Comparison of ENCODE assay signal across 15 mouse cellular contexts in genomic region chr10:43609507-43609906, GRCm38 (mm10). TPM values are rescaled to one million over a fixed set of nuclear protein-coding genes. Genes with fewer than 3 reads are reported as not detected.
DNase-seq lines count a peak whose midpoint lies in the region; ATAC-seq lines count a peak whose summit lies in the region.
"Had no signal": no experiment of that assay in that cellular context is flagged by ENCODE, and none has a peak within 500 bp of the region (broad histone marks: within the 10 kb centered on the region; RNA-seq: fewer than 3 reads in every experiment).

No protein-coding gene starts in this region.

- H3K36me3 ChIP-seq in liver, embryonic 16.5 days (ENCODE audit: control insufficient read depth, insufficient read depth), result peaks cover 5% of the 10 kb centered on the region
- no peaks in the 10 kb centered on the region for H3K36me3 ChIP-seq in embryonic facial prominence, embryonic 10.5 days (replicated peaks)

- no peak overlapping the region for H3K4me3 ChIP-seq in liver, embryonic 16.5 days (ENCODE audit: low read depth, low read length)
- H3K4me3 ChIP-seq in embryonic facial prominence, embryonic 10.5 days, result no peak overlapping the region
- H3K4me3 ChIP-seq: forebrain, embryonic 13.5 days had no signal

- H3K4me1 ChIP-seq in liver, embryonic 16.5 days (ENCODE audit: control insufficient read depth, low read depth, low read length), result peaks cover 70% of the 10 kb centered on the region
- no peaks in the 10 kb centered on the region for H3K4me1 ChIP-seq in embryonic facial prominence, embryonic 10.5 days
- H3K4me1 ChIP-seq: forebrain, embryonic 13.5 days had no signal

- peak overlapping the region; percentile 98 for H3K27ac ChIP-seq in liver, embryonic 16.5 days (ENCODE audit: low read length)
- no peak overlapping the region for H3K27ac ChIP-seq in embryonic facial prominence, embryonic 10.5 days (replicated peaks)
- H3K27ac ChIP-seq: forebrain, embryonic 13.5 days; macrophage had no signal

- H3K4me2 ChIP-seq in liver, embryonic 16.5 days (ENCODE audit: low read depth, low read length), result peak overlapping the region; percentile 52
- H3K4me2 ChIP-seq: forebrain, embryonic 13.5 days had no signal

- H3K9ac ChIP-seq in liver, embryonic 16.5 days (ENCODE audit: low read depth, low read length), result peak overlapping the region; percentile 43
- H3K9ac ChIP-seq: forebrain, embryonic 13.5 days had no signal

- no peaks in the 10 kb centered on the region for H3K9me3 ChIP-seq in liver, embryonic 16.5 days (replicated peaks; ENCODE audit: control insufficient read depth, low read length)
- no peaks in the 10 kb centered on the region for H3K9me3 ChIP-seq in embryonic facial prominence, embryonic 10.5 days
- H3K9me3 ChIP-seq: forebrain, embryonic 13.5 days had no signal

- ATAC-seq in erythroblast, adult 5-6 weeks (replicated peaks; ENCODE audit: low FRiP score, poor library complexity, severe bottlenecking), result peak; percentile 87
- peak; percentile 96 for ATAC-seq in liver, embryonic 16.5 days (ENCODE audit: low read depth)
- ATAC-seq: forebrain, embryonic 13.5 days had no signal

- H3K27me3 ChIP-seq in liver, embryonic 16.5 days (ENCODE audit: control insufficient read depth, insufficient read depth, low read depth, low read length), result no peaks in the 10 kb centered on the region
- no peaks in the 10 kb centered on the region for H3K27me3 ChIP-seq in embryonic facial prominence, embryonic 10.5 days (replicated peaks; ENCODE audit: low read depth, poor library complexity, severe bottlenecking)
- H3K27me3 ChIP-seq: forebrain, embryonic 13.5 days had no signal

- peak; percentile 59 for DNase-seq in spleen, adult 12 weeks (ENCODE audit: low spot score)
- no peak for DNase-seq in spleen, adult 18-20 months
- peak; percentile 25 for DNase-seq in yolk sac, embryonic 10.5 days (ENCODE audit: low spot score)
- no peak for DNase-seq in left cerebral cortex, adult 11 months (ENCODE audit: low spot score)
- no peak for DNase-seq in embryonic facial prominence, embryonic 10.5 days (ENCODE audit: low spot score)
- DNase-seq: adrenal gland, postnatal 10 days; cerebellum, adult 11 months; gastrocnemius, postnatal 25 days; heart, postnatal 36 days; kidney, postnatal 25 days; right cerebral cortex, postnatal 14 days had no signal

- 21% methylated on average over 5 of the region's 5 CpGs for WGBS in liver, embryonic 16.5 days (ENCODE audit: insufficient replicate concordance)
- WGBS in embryonic facial prominence, embryonic 10.5 days, result 83% methylated on average over 5 of the region's 5 CpGs

RNA-seq across cellular contexts. Expression of gene Cd24a, which starts 31.4 kb away (rescaled TPM):
- total RNA-seq in erythroblast, adult 5-6 weeks (2015; ENCODE audit: low replicate concordance), result 3,214 and 3,327 TPM in 2 replicates
- total RNA-seq in erythroblast, adult 5-6 weeks (2017; ENCODE audit: low replicate concordance), result 4,146 and 5,406 TPM in 2 replicates
- polyA plus RNA-seq in liver, embryonic 16.5 days (2015; fragmentation: Nextera tagmentation; extraction: Ambion mirVana), result 927 and 938 TPM in 2 replicates
- 362 and 367 TPM in 2 replicates for polyA plus RNA-seq in embryonic facial prominence, embryonic 10.5 days (2016; fragmentation: Nextera tagmentation; extraction: Ambion mirVana)

Comparison
In these comparisons a context has a peak if more than half of its experiments do, and no peak if none do; other contexts are left out.
1. DNase-seq: peak in spleen, adult 12 weeks (single experiment) and yolk sac, embryonic 10.5 days (single experiment); none in spleen, adult 18-20 months (0 of 2), left cerebral cortex, adult 11 months (single experiment) and embryonic facial prominence, embryonic 10.5 days (single experiment).